Mouse (Mus musculus) limb, embryonic 11.5 days (tissue): ENCODE results near the gene Slc38a6. TPM values are rescaled to one million over a fixed set of nuclear protein-coding genes. Genes with fewer than 3 reads are reported as not detected.

Experiments used
- ATAC-seq: fragments of 200-750 bp; cut with Nextera tagmentation; 2 replicates; pipeline ENCODE4 v1.8.0; 2017; ENCODE audit warnings: low read depth; ENCODE audit not compliant: insufficient number of reproducible peaks, low FRiP score, low TSS enrichment
- DNase-seq: peaks from one replicate; pipeline ENCODE4 v3.0.0-alpha.2; 2015; ENCODE audit warnings: low spot score
- H3K27ac ChIP-seq: fragments of 300-500 bp; sonication (generic); replicated peaks from 2 replicates; pipeline ENCODE4 v1.5.1; 2014; ENCODE audit warnings: low read depth, mild to moderate bottlenecking, low read length
- H3K27me3 ChIP-seq: fragments of 300-500 bp; sonication (generic); 2 replicates; pipeline ENCODE4 v1.6.1; 2014; ENCODE audit warnings: mild to moderate bottlenecking, low read length, mixed read lengths; ENCODE audit not compliant: control insufficient read depth, insufficient read depth
- H3K36me3 ChIP-seq: fragments of 300-500 bp; sonication (generic); 2 replicates; pipeline ENCODE4 v1.6.1; 2014; ENCODE audit warnings: mild to moderate bottlenecking, low read length, moderate library complexity, mixed read lengths; ENCODE audit not compliant: control insufficient read depth, insufficient read depth
- H3K4me1 ChIP-seq: fragments of 300-500 bp; sonication (generic); 2 replicates; pipeline ENCODE4 v1.6.1; 2014; ENCODE audit warnings: low read length, mixed read lengths; ENCODE audit not compliant: control insufficient read depth, insufficient read depth
- H3K4me2 ChIP-seq: fragments of 300-500 bp; sonication (generic); 2 replicates; pipeline ENCODE4 v1.6.1; 2014; ENCODE audit warnings: low read depth, mild to moderate bottlenecking, moderate library complexity; ENCODE audit not compliant: severe bottlenecking
- H3K4me3 ChIP-seq: fragments of 300-500 bp; sonication (generic); 2 replicates; pipeline ENCODE4 v1.5.1; 2014; ENCODE audit warnings: low read depth, low read length
- H3K9ac ChIP-seq: fragments of 300-500 bp; sonication (generic); 2 replicates; pipeline ENCODE4 v1.6.1; 2014; ENCODE audit warnings: mild to moderate bottlenecking, low read length
- H3K9me3 ChIP-seq: fragments of 300-500 bp; sonication (generic); 2 replicates; pipeline ENCODE4 v1.6.1; 2016; ENCODE audit warnings: low read length; ENCODE audit not compliant: control insufficient read depth
- WGBS: fragments of 180-500 bp; shearing (Covaris S2); extraction: QIAGEN DNeasy Blood & Tissue Kit; methylation state at CpG from one replicate; pipeline ENCODE4 v1.1.7; 2014; 5-methylcytosine and 5-hydroxymethylcytosine counted together
- polyA plus RNA-seq: library from polyadenylated mRNA; unstranded; fragments of >200 nt; fragmentation: Nextera tagmentation; extraction: Ambion mirVana; gene quantifications from 2 replicates; pipeline ENCODE4 v1.2.1, GENCODE M21; 2014

The Slc38a6 gene
- polyA plus RNA-seq, 1 experiment from 2014 or later: 14.1 TPM

- no peak overlapping the region for H3K4me3 ChIP-seq
- H3K9ac ChIP-seq: no peak overlapping the region
- H3K27me3 ChIP-seq: no peaks in the 10 kb centered on the region
- no peak for ATAC-seq
- H3K27ac ChIP-seq: no peak overlapping the region
- 64% methylated on average over 4 of the region's 4 CpGs for WGBS
- no peak overlapping the region for H3K4me2 ChIP-seq
- H3K9me3 ChIP-seq: no peaks in the 10 kb centered on the region
- DNase-seq: no peak
- no peaks in the 10 kb centered on the region for H3K36me3 ChIP-seq
- H3K4me1 ChIP-seq: no peaks in the 10 kb centered on the region; the same call in 1 of the 2 replicates
Observed at GRCm38 (mm10) chr12:73325617-73326016, 39.0 kb downstream of the Slc38a6 start.

GRCm38 (mm10) chr12:73327381-73327780 lies 40.8 kb downstream of the Slc38a6 start:
- no peak overlapping the region for H3K4me3 ChIP-seq
- no peak overlapping the region for H3K9ac ChIP-seq
- H3K27me3 ChIP-seq: no peaks in the 10 kb centered on the region
- no peak overlapping the region for H3K27ac ChIP-seq
- DNase-seq: no peak
- H3K4me2 ChIP-seq: no peak overlapping the region
- ATAC-seq: no peak
- no peaks in the 10 kb centered on the region for H3K36me3 ChIP-seq
- 40% methylated on average over 3 of the region's 3 CpGs for WGBS
- no peaks in the 10 kb centered on the region; the same call in 1 of the 2 replicates for H3K4me1 ChIP-seq
- H3K9me3 ChIP-seq: no peaks in the 10 kb centered on the region

- Histone ChIP-seq H3K27me3 (no peaks in the 10 kb centered on the region), H3K27ac (no peak overlapping the region), H3K36me3 (no peaks in the 10 kb centered on the region), H3K9me3 (no peaks in the 10 kb centered on the region), H3K4me3 (no peak overlapping the region), H3K4me1 (peaks cover 2% of the 10 kb centered on the region), H3K9ac (no peak overlapping the region), H3K4me2 (no peak overlapping the region)
- no peak for ATAC-seq
- no peak for DNase-seq
- WGBS: 87% methylated on average over 4 of the region's 4 CpGs
Observed at GRCm38 (mm10) chr12:73328448-73329167, 42.0 kb downstream of the Slc38a6 start.

- no peak for DNase-seq
- no peaks in the 10 kb centered on the region for H3K27me3 ChIP-seq
Observed at GRCm38 (mm10) chr12:73330236-73330635, 43.7 kb downstream of the Slc38a6 start.

GRCm38 (mm10) chr12:73332701-73333100 lies 46.1 kb downstream of the Slc38a6 start:
- H3K27ac ChIP-seq: no peak overlapping the region
- peaks cover 10% of the 10 kb centered on the region for H3K4me1 ChIP-seq
- 33% methylated on average over 4 of the region's 4 CpGs for WGBS
- no peak overlapping the region for H3K4me3 ChIP-seq
- DNase-seq: no peak
- no peaks in the 10 kb centered on the region for H3K36me3 ChIP-seq
- ATAC-seq: no peak
- H3K9me3 ChIP-seq: no peaks in the 10 kb centered on the region
- H3K27me3 ChIP-seq: no peaks in the 10 kb centered on the region
- H3K4me2 ChIP-seq: no peak overlapping the region
- H3K9ac ChIP-seq: no peak overlapping the region

More at GRCm38 (mm10) chr12:73330236-73330635, 43.7 kb downstream of the Slc38a6 start:
- Histone ChIP-seq H3K9me3 (no peaks in the 10 kb centered on the region), H3K27ac (no peak overlapping the region), H3K4me2 (no peak overlapping the region), H3K9ac (no peak overlapping the region), H3K4me3 (no peak overlapping the region), H3K4me1 (peaks cover 8% of the 10 kb centered on the region), H3K36me3 (no peaks in the 10 kb centered on the region)
- no peak for ATAC-seq
- WGBS: 85% methylated on average over 7 of the region's 7 CpGs

GRCm38 (mm10) chr12:73334051-73334551 lies 47.5 kb downstream of the Slc38a6 start:
- no peaks in the 10 kb centered on the region for H3K9me3 ChIP-seq
- H3K36me3 ChIP-seq: no peaks in the 10 kb centered on the region
- H3K4me1 ChIP-seq: peaks cover 11% of the 10 kb centered on the region
- WGBS: 73% methylated on average over 8 of the region's 8 CpGs
- no peak overlapping the region for H3K4me2 ChIP-seq
- H3K4me3 ChIP-seq: no peak overlapping the region
- no peak overlapping the region for H3K27ac ChIP-seq
- DNase-seq (no peak), ATAC-seq (no peak)
- H3K27me3 ChIP-seq: no peaks in the 10 kb centered on the region
- H3K9ac ChIP-seq: no peak overlapping the region

- no peak overlapping the region for H3K4me3 ChIP-seq
- ATAC-seq (no peak), DNase-seq (no peak)
- no peak overlapping the region for H3K9ac ChIP-seq
- no peak overlapping the region for H3K27ac ChIP-seq
- no peaks in the 10 kb centered on the region for H3K36me3 ChIP-seq
- H3K4me1 ChIP-seq: peaks cover 32% of the 10 kb centered on the region
- WGBS: 77% methylated on average over 7 of the region's 7 CpGs
- no peaks in the 10 kb centered on the region for H3K27me3 ChIP-seq
- no peaks in the 10 kb centered on the region for H3K9me3 ChIP-seq
- no peak overlapping the region for H3K4me2 ChIP-seq
Observed at GRCm38 (mm10) chr12:73337127-73337526, 50.5 kb downstream of the Slc38a6 start.

GRCm38 (mm10) chr12:73340642-73341293 lies 54.2 kb downstream of the Slc38a6 start:
- H3K36me3 ChIP-seq: no peaks in the 10 kb centered on the region
- no peak overlapping the region for H3K9ac ChIP-seq
- ATAC-seq (peak; percentile 32; the same call in 1 of the 2 replicates), DNase-seq (peak; percentile 63)
- H3K4me3 ChIP-seq: no peak overlapping the region
- H3K9me3 ChIP-seq: no peaks in the 10 kb centered on the region
- 17% methylated on average over 8 of the region's 8 CpGs for WGBS
- peaks cover 28% of the 10 kb centered on the region for H3K4me1 ChIP-seq
- H3K27me3 ChIP-seq: no peaks in the 10 kb centered on the region
- H3K27ac ChIP-seq: peak overlapping the region; percentile 32; the same call in 1 of the 2 replicates
- H3K4me2 ChIP-seq: no peak overlapping the region
